Mouse (Mus musculus) olfactory bulb, adult 2 months (tissue): ENCODE measurements around the gene Slco3a1.

Experiments
- CTCF ChIP-seq: fragments of 200-500 bp; IDR thresholded peaks from 2 replicates; pipeline ENCODE4 v1.5.1; 2012; ENCODE audit warnings: low read depth, mild to moderate bottlenecking, low read length, moderate library complexity; ENCODE audit not compliant: insufficient read depth
- POLR2A ChIP-seq: fragments of 200-500 bp; IDR thresholded peaks from 2 replicates; pipeline ENCODE4 v1.6.1; 2012; ENCODE audit warnings: mild to moderate bottlenecking, low read depth, low read length, moderate library complexity; ENCODE audit not compliant: insufficient read depth

DNA sequence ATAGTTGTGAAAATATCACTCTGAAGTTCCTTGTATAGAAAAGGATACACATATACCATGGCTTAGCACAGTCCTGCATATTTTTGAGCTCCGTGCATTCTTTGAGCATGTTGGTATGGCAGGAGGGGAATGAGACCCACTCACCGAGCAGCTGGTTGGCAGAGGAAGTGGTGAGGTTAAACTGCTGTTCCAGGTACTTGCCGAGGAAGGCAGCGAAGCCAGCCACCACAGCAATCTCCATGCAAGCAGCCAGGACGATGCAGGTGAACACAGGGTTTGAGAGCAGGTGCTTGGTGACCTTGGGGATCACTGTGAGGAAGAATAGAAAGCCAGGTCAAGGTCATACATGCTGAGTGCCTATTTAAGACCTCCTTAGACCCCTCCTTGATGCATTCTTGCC, 226.9 kb downstream of the Slco3a1 start:
- TF ChIP-seq CTCF (no peak), POLR2A (no peak)
